Mouse (Mus musculus) neural tube, embryonic 14.5 days (tissue): ENCODE results near the gene Parp2. TPM values are rescaled to one million over a fixed set of nuclear protein-coding genes. Genes with fewer than 3 reads are reported as not detected.

Experiments
- ATAC-seq: fragments of 200-750 bp; cut with Nextera tagmentation; 2 replicates; pipeline ENCODE4 v1.8.0; 2017; ENCODE audit warnings: low read depth, mild to moderate bottlenecking, moderate TSS enrichment, moderate library complexity
- H3K27ac ChIP-seq: fragments of 300-500 bp; sonication (generic); 2 replicates; pipeline ENCODE4 v1.5.1; 2014; ENCODE audit warnings: low read depth, mild to moderate bottlenecking, control low read depth, low read length, moderate library complexity, mixed read lengths
- H3K27me3 ChIP-seq: fragments of 300-500 bp; sonication (generic); 2 replicates; pipeline ENCODE4 v1.6.1; 2014; ENCODE audit warnings: low read length; ENCODE audit not compliant: control insufficient read depth, insufficient read depth
- H3K36me3 ChIP-seq: fragments of 300-500 bp; sonication (generic); 2 replicates; pipeline ENCODE4 v1.6.1; 2014; ENCODE audit warnings: low read length, mixed read lengths; ENCODE audit not compliant: control insufficient read depth, insufficient read depth
- H3K4me1 ChIP-seq: fragments of 300-500 bp; sonication (generic); 2 replicates; pipeline ENCODE4 v1.6.1; 2014; ENCODE audit warnings: low read length; ENCODE audit not compliant: control insufficient read depth, insufficient read depth
- H3K4me2 ChIP-seq: fragments of 300-500 bp; sonication (generic); 2 replicates; pipeline ENCODE4 v1.6.1; 2014; ENCODE audit warnings: mild to moderate bottlenecking, low read depth, low read length, control low read depth
- H3K4me3 ChIP-seq: fragments of 300-500 bp; sonication (generic); 2 replicates; pipeline ENCODE4 v1.5.1; 2014; ENCODE audit warnings: low read depth, low read length, control low read depth, mixed read lengths
- H3K9ac ChIP-seq: fragments of 300-500 bp; sonication (generic); replicated peaks from 2 replicates; pipeline ENCODE4 v1.6.1; 2014; ENCODE audit warnings: low read depth, mild to moderate bottlenecking, control low read depth, low read length, mixed read lengths
- H3K9me3 ChIP-seq: fragments of 300-500 bp; sonication (generic); 2 replicates; pipeline ENCODE4 v1.6.1; 2016; ENCODE audit warnings: low read length; ENCODE audit not compliant: control insufficient read depth
- WGBS: fragments of 180-500 bp; shearing (Covaris S2); extraction: QIAGEN DNeasy Blood & Tissue Kit; methylation state at CpG from one replicate; pipeline ENCODE4 v1.1.7; 2014; 5-methylcytosine and 5-hydroxymethylcytosine counted together
- polyA plus RNA-seq: library from polyadenylated mRNA; unstranded; fragments of >200 nt; fragmentation: Nextera tagmentation; extraction: Ambion mirVana; gene quantifications from 2 replicates; pipeline ENCODE4 v1.2.1, GENCODE M21; 2014

Gene Parp2
- polyA plus RNA-seq, 1 experiment from 2014 or later = 43.7 TPM

- H3K36me3 ChIP-seq = peaks cover 24% of the 10 kb centered on the region
- peaks cover 3% of the 10 kb centered on the region; the same call in 1 of the 2 replicates for H3K4me1 ChIP-seq
- no peaks in the 10 kb centered on the region for H3K27me3 ChIP-seq
- H3K27ac ChIP-seq = no peak overlapping the region
- no peak overlapping the region for H3K4me3 ChIP-seq
- no peaks in the 10 kb centered on the region for H3K9me3 ChIP-seq
- H3K4me2 ChIP-seq = no peak overlapping the region
- WGBS = 100% methylated on average over 2 of the region's 2 CpGs
- no peak for ATAC-seq
- H3K9ac ChIP-seq = no peak overlapping the region
Observed at GRCm38 (mm10) chr14:50813060-50813459, 5.4 kb downstream of the Parp2 start.

- Histone ChIP-seq H3K4me2 (no peak overlapping the region), H3K27ac (no peak overlapping the region), H3K27me3 (no peaks in the 10 kb centered on the region), H3K36me3 (peaks cover 16% of the 10 kb centered on the region), H3K9ac (no peak overlapping the region), H3K4me1 (no peaks in the 10 kb centered on the region), H3K9me3 (no peaks in the 10 kb centered on the region), H3K4me3 (no peak overlapping the region)
- 80% methylated on average over 2 of the region's 2 CpGs for WGBS
- ATAC-seq = no peak
Observed at GRCm38 (mm10) chr14:50823240-50823639, 15.6 kb downstream of the Parp2 start.

GRCm38 (mm10) chr14:50824219-50824618, 16.6 kb downstream of the Parp2 start:
- no peak for ATAC-seq
- Histone ChIP-seq H3K27ac (no peak overlapping the region), H3K27me3 (no peaks in the 10 kb centered on the region), H3K9me3 (no peaks in the 10 kb centered on the region), H3K4me3 (no peak overlapping the region), H3K36me3 (peaks cover 16% of the 10 kb centered on the region), H3K4me2 (no peak overlapping the region), H3K4me1 (no peaks in the 10 kb centered on the region), H3K9ac (no peak overlapping the region)
- WGBS = 92% methylated on average over 9 of the region's 9 CpGs

- Histone ChIP-seq H3K9me3 (no peaks in the 10 kb centered on the region), H3K4me2 (no peak overlapping the region), H3K9ac (no peak overlapping the region), H3K4me3 (no peak overlapping the region), H3K27ac (no peak overlapping the region), H3K27me3 (no peaks in the 10 kb centered on the region), H3K36me3 (peaks cover 4% of the 10 kb centered on the region; the same call in 1 of the 2 replicates), H3K4me1 (no peaks in the 10 kb centered on the region)
- WGBS = 87% methylated on average over 4 of the region's 4 CpGs
- ATAC-seq = no peak
Observed at GRCm38 (mm10) chr14:50826579-50826978, 18.9 kb downstream of the Parp2 start.

- no peak overlapping the region for H3K27ac ChIP-seq
- WGBS = 93% methylated on average over 3 of the region's 3 CpGs
- H3K36me3 ChIP-seq = no peaks in the 10 kb centered on the region
- no peaks in the 10 kb centered on the region for H3K9me3 ChIP-seq
- no peak overlapping the region for H3K4me3 ChIP-seq
- ATAC-seq = no peak
- no peak overlapping the region for H3K4me2 ChIP-seq
- no peak overlapping the region for H3K9ac ChIP-seq
- H3K4me1 ChIP-seq = no peaks in the 10 kb centered on the region
- H3K27me3 ChIP-seq = no peaks in the 10 kb centered on the region
Observed at GRCm38 (mm10) chr14:50829878-50830277, 22.2 kb downstream of the Parp2 start.

GRCm38 (mm10) chr14:50833964-50834363, 26.3 kb downstream of the Parp2 start:
- no peaks in the 10 kb centered on the region for H3K36me3 ChIP-seq
- WGBS = 86% methylated on average over 10 of the region's 10 CpGs

GRCm38 (mm10) chr14:50834435-50834834, 26.8 kb downstream of the Parp2 start:
- ATAC-seq = no peak
- WGBS = 64% methylated on average over 2 of the region's 2 CpGs
- Histone ChIP-seq H3K27me3 (no peaks in the 10 kb centered on the region), H3K27ac (no peak overlapping the region), H3K4me3 (no peak overlapping the region), H3K9ac (no peak overlapping the region), H3K36me3 (no peaks in the 10 kb centered on the region), H3K9me3 (no peaks in the 10 kb centered on the region), H3K4me1 (no peaks in the 10 kb centered on the region), H3K4me2 (no peak overlapping the region)

More at GRCm38 (mm10) chr14:50833964-50834363, 26.3 kb downstream of the Parp2 start:
- no peak overlapping the region for H3K9ac ChIP-seq
- ATAC-seq = no peak
- no peaks in the 10 kb centered on the region for H3K27me3 ChIP-seq
- no peak overlapping the region for H3K27ac ChIP-seq
- no peak overlapping the region for H3K4me3 ChIP-seq
- H3K9me3 ChIP-seq = no peaks in the 10 kb centered on the region
- H3K4me2 ChIP-seq = no peak overlapping the region
- no peaks in the 10 kb centered on the region for H3K4me1 ChIP-seq

GRCm38 (mm10) chr14:50837236-50837635, 29.6 kb downstream of the Parp2 start:
- Histone ChIP-seq H3K4me1 (no peaks in the 10 kb centered on the region), H3K27me3 (no peaks in the 10 kb centered on the region), H3K36me3 (no peaks in the 10 kb centered on the region), H3K4me2 (no peak overlapping the region), H3K4me3 (no peak overlapping the region), H3K9me3 (no peaks in the 10 kb centered on the region), H3K9ac (no peak overlapping the region), H3K27ac (no peak overlapping the region)
- no peak for ATAC-seq
- 72% methylated on average over 6 of the region's 6 CpGs for WGBS

- Histone ChIP-seq H3K9me3 (no peaks in the 10 kb centered on the region), H3K4me3 (no peak overlapping the region), H3K4me1 (no peaks in the 10 kb centered on the region), H3K27me3 (no peaks in the 10 kb centered on the region), H3K9ac (no peak overlapping the region), H3K4me2 (no peak overlapping the region), H3K27ac (no peak overlapping the region), H3K36me3 (no peaks in the 10 kb centered on the region)
- 91% methylated on average over 5 of the region's 5 CpGs for WGBS
- ATAC-seq = no peak
Observed at GRCm38 (mm10) chr14:50855788-50856187, 48.1 kb downstream of the Parp2 start.

- Histone ChIP-seq H3K4me2 (no peak overlapping the region), H3K4me3 (no peak overlapping the region), H3K27ac (no peak overlapping the region), H3K4me1 (no peaks in the 10 kb centered on the region), H3K9ac (no peak overlapping the region), H3K36me3 (no peaks in the 10 kb centered on the region), H3K9me3 (no peaks in the 10 kb centered on the region), H3K27me3 (no peaks in the 10 kb centered on the region)
- 94% methylated on average over 10 of the region's 10 CpGs for WGBS
- no peak for ATAC-seq
Observed at GRCm38 (mm10) chr14:50862641-50863040, 55.0 kb downstream of the Parp2 start.
